Mouse (Mus musculus) liver, postnatal 0 days (tissue): ENCODE results near the gene Dock9. TPM values are rescaled to one million over a fixed set of nuclear protein-coding genes. Genes with fewer than 3 reads are reported as not detected.

Source experiments
- ATAC-seq: fragments of 200-750 bp; cut with Nextera tagmentation; 2 replicates; pipeline ENCODE4 v1.8.0; 2017; ENCODE audit warnings: mild to moderate bottlenecking, moderate library complexity
- DNase-seq: peaks from one replicate; pipeline ENCODE4 v3.0.0-alpha.2; 2016
- H3K27ac ChIP-seq: fragments of 300-500 bp; sonication (generic); 2 replicates; pipeline ENCODE4 v1.5.1; 2014; ENCODE audit warnings: antibody characterized with exemption, moderate library complexity, mild to moderate bottlenecking, low read depth
- H3K27me3 ChIP-seq: fragments of 300-500 bp; sonication (generic); 2 replicates; pipeline ENCODE4 v1.6.1; 2014; ENCODE audit warnings: low read length, control low read depth, mixed read lengths; ENCODE audit not compliant: insufficient read depth
- H3K36me3 ChIP-seq: fragments of 300-500 bp; sonication (generic); replicated peaks from 2 replicates; pipeline ENCODE4 v1.6.1; 2014; ENCODE audit warnings: mild to moderate bottlenecking, control low read depth, low read length, moderate library complexity, mixed read lengths; ENCODE audit not compliant: insufficient read depth
- H3K4me1 ChIP-seq: fragments of 300-500 bp; sonication (generic); 2 replicates; pipeline ENCODE4 v1.6.1; 2014; ENCODE audit warnings: antibody characterized with exemption, mild to moderate bottlenecking, control low read depth; ENCODE audit not compliant: insufficient read depth
- H3K4me2 ChIP-seq: fragments of 300-500 bp; sonication (generic); 2 replicates; pipeline ENCODE4 v1.6.1; 2014; ENCODE audit warnings: low read depth, mild to moderate bottlenecking, low read length, moderate library complexity, mixed read lengths
- H3K4me3 ChIP-seq: fragments of 300-500 bp; sonication (generic); 2 replicates; pipeline ENCODE4 v1.5.1; 2014; ENCODE audit warnings: low read depth, low read length
- H3K9ac ChIP-seq: fragments of 300-500 bp; sonication (generic); replicated peaks from 2 replicates; pipeline ENCODE4 v1.6.1; 2014; ENCODE audit warnings: mild to moderate bottlenecking, moderate library complexity
- H3K9me3 ChIP-seq: fragments of 300-500 bp; sonication (generic); 2 replicates; pipeline ENCODE4 v1.6.1; 2016; ENCODE audit warnings: mild to moderate bottlenecking, control low read depth, low read length, mixed read lengths
- CTCF ChIP-seq: sonication (generic); IDR thresholded peaks from 2 replicates; pipeline ENCODE4 v1.5.1; 2016; ENCODE audit warnings: antibody characterized with exemption, low read depth
- EP300 ChIP-seq: IDR thresholded peaks from 2 replicates; pipeline ENCODE4 v1.6.1; 2016; ENCODE audit warnings: antibody characterized with exemption, low read depth, mild to moderate bottlenecking
- WGBS: fragments of 180-500 bp; shearing (Covaris S2); extraction: QIAGEN DNeasy Blood & Tissue Kit; methylation state at CpG from one replicate; pipeline ENCODE4 v1.1.7; 2014; ENCODE audit not compliant: insufficient replicate concordance; 5-methylcytosine and 5-hydroxymethylcytosine counted together
- polyA plus RNA-seq: library from polyadenylated mRNA; unstranded; fragments of >200 nt; fragmentation: Nextera tagmentation; extraction: Ambion mirVana; gene quantifications from 2 replicates; pipeline ENCODE4 v1.2.1, GENCODE M21; 2015

The Dock9 gene
- polyA plus RNA-seq, 1 experiment from 2014 or later: 1.4 TPM

DNA sequence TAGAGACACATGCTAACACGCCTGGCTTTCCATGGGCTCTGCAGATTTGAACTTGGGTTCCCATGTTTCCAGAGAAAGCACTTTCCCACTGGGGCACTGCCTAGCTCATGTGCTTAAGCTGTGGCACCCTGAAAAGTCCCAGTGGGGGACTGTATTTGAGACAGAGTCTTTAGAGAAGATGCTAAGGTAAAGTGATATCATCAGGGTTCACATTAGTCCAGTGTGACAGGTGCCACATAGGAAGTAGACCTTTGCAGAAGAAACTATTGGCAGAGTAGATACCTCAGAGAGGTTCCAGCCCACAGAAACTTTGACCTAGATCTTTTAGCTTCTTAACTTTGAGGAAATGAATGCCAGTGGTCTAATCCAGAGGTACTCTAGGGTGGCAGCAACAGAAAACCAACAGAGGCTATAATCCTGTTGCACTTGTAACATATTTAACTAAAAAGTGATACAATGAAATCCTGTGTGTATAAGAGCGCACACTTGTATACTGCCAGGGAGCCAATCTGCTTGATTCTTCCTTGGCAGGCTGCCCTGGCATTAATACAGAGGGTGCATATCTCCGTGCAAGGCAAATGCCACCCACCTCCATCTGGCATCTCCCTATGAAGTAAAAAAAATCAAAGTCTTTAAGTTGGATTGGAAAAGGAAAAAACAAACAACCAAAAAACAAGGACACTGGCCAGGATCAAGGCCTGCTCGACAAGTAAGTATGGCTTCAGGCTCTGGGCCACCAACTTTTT is 179.8 kb downstream of the Dock9 start:
- Histone ChIP-seq H3K27ac (no peak overlapping the region), H3K9ac (no peak overlapping the region), H3K4me3 (no peak overlapping the region), H3K9me3 (no peaks in the 10 kb centered on the region), H3K27me3 (no peaks in the 10 kb centered on the region), H3K4me2 (no peak overlapping the region), H3K4me1 (no peaks in the 10 kb centered on the region), H3K36me3 (no peaks in the 10 kb centered on the region)
- DNase-seq (no peak), ATAC-seq (no peak)
- 73% methylated on average over 4 of the region's 4 CpGs for WGBS
- TF ChIP-seq CTCF (no peak), EP300 (no peak)

GRCm38 (mm10) chr14:121615431-121615830 is 182.2 kb downstream of the Dock9 start:
- no peak overlapping the region for H3K4me3 ChIP-seq
- ATAC-seq: no peak
- H3K27me3 ChIP-seq: no peaks in the 10 kb centered on the region
- 74% methylated on average over 10 of the region's 10 CpGs for WGBS
- no peak overlapping the region for H3K27ac ChIP-seq
- H3K4me2 ChIP-seq: no peak overlapping the region
- TF ChIP-seq EP300 (no peak), CTCF (no peak)
- no peaks in the 10 kb centered on the region for H3K4me1 ChIP-seq
- no peak overlapping the region for H3K9ac ChIP-seq
- no peaks in the 10 kb centered on the region for H3K36me3 ChIP-seq
- no peaks in the 10 kb centered on the region for H3K9me3 ChIP-seq
- no peak for DNase-seq

- TF ChIP-seq CTCF: no peak
- no peak for TF ChIP-seq EP300
- no peaks in the 10 kb centered on the region for H3K4me1 ChIP-seq
- ATAC-seq (peak; percentile 76), DNase-seq (peak; percentile 48)
- H3K27ac ChIP-seq: no peak overlapping the region
- H3K4me3 ChIP-seq: no peak overlapping the region
- H3K27me3 ChIP-seq: no peaks in the 10 kb centered on the region
- H3K9me3 ChIP-seq: no peaks in the 10 kb centered on the region
- 57% methylated on average over 6 of the region's 6 CpGs for WGBS
- H3K4me2 ChIP-seq: no peak overlapping the region
- no peaks in the 10 kb centered on the region for H3K36me3 ChIP-seq
- H3K9ac ChIP-seq: no peak overlapping the region
Observed at GRCm38 (mm10) chr14:121614461-121615170, 183.0 kb downstream of the Dock9 start.

GRCm38 (mm10) chr14:121613490-121613889 is 184.1 kb downstream of the Dock9 start:
- no peak overlapping the region for H3K9ac ChIP-seq

DNA sequence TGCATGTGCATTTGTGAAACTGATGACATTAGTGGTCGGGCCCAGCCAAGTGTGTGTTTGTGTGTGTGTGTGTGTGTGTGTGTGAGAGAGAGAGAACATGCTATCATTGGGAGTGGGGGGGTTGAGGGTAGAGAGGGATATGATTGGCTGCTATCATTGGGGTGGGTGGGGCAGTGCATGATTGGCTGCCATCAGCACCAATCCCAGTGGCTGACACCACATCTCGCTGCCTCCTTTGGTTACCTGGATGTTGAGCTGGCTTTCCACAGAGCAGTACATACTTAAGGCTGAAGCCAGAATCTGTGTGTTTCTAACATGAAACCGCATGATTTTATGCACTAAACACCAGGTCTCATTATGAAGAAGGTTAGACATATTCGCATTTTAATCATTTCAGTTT is 184.7 kb downstream of the Dock9 start:
- H3K4me3 ChIP-seq: no peak overlapping the region
- ATAC-seq (no peak), DNase-seq (no peak)
- no peak overlapping the region for H3K27ac ChIP-seq
- TF ChIP-seq CTCF (no peak), EP300 (no peak)
- no peaks in the 10 kb centered on the region for H3K4me1 ChIP-seq
- WGBS: 78% methylated on average over 4 of the region's 4 CpGs
- H3K9me3 ChIP-seq: no peaks in the 10 kb centered on the region
- H3K4me2 ChIP-seq: no peak overlapping the region
- no peaks in the 10 kb centered on the region for H3K27me3 ChIP-seq
- H3K9ac ChIP-seq: no peak overlapping the region
- no peaks in the 10 kb centered on the region for H3K36me3 ChIP-seq

More at GRCm38 (mm10) chr14:121613490-121613889, 184.1 kb downstream of the Dock9 start:
- no peak for ATAC-seq
- no peaks in the 10 kb centered on the region for H3K36me3 ChIP-seq
- H3K4me2 ChIP-seq: no peak overlapping the region
- no peak for DNase-seq
- no peaks in the 10 kb centered on the region for H3K4me1 ChIP-seq
- TF ChIP-seq EP300 (no peak), CTCF (no peak)
- H3K27ac ChIP-seq: no peak overlapping the region
- H3K27me3 ChIP-seq: no peaks in the 10 kb centered on the region
- no peaks in the 10 kb centered on the region for H3K9me3 ChIP-seq
- no peak overlapping the region for H3K4me3 ChIP-seq
- 72% methylated on average over 3 of the region's 3 CpGs for WGBS

GRCm38 (mm10) chr14:121611533-121611932 is 186.1 kb downstream of the Dock9 start:
- Histone ChIP-seq H3K9me3 (no peaks in the 10 kb centered on the region), H3K27me3 (no peaks in the 10 kb centered on the region), H3K4me2 (no peak overlapping the region), H3K4me3 (no peak overlapping the region), H3K27ac (no peak overlapping the region), H3K9ac (no peak overlapping the region), H3K4me1 (no peaks in the 10 kb centered on the region), H3K36me3 (no peaks in the 10 kb centered on the region)
- no peak for TF ChIP-seq EP300
- no peak for TF ChIP-seq CTCF
- no peak for ATAC-seq
- WGBS: 68% methylated on average over 4 of the region's 4 CpGs
- no peak for DNase-seq
